Mouse (Mus musculus) A20 (cell line): ENCODE measurements around the gene Ms4a8a.

Experiments used
- DNase-seq: peaks from one replicate; pipeline ENCODE4 v3.0.0-alpha.2; 2011; ENCODE audit warnings: low read depth, low spot score

The Ms4a8a gene

GRCm38 (mm10) chr19:11017891-11018290, 63.0 kb downstream of the Ms4a8a start, which contains the start of gene Ms4a18:
Gene Ms4a18 (minus strand): TSS chr19:11018031.
- DNase-seq, result no peak
